Mouse (Mus musculus) activated CD4-positive, CD25-positive, alpha-beta regulatory T cell, adult 4 months (primary cell): Measurements from ENCODE around the gene Heyl. TPM values are rescaled to one million over a fixed set of nuclear protein-coding genes. Genes with fewer than 3 reads are reported as not detected.
A peak's percentile ranks its signal among the peaks of the same experiment; 100 is the strongest.

Experiments used
- ATAC-seq: one replicate; pipeline ENCODE4 v1.8.0; 2017
- polyA plus RNA-seq, 2 experiments: library from polyadenylated mRNA; unstranded; fragments of 100-300 nt; shearing (Covaris generic); gene quantifications; one replicate each; pipeline ENCODE4 v1.2.1; 2017

Heyl gene
- polyA plus RNA-seq, 2 experiments from 2014 or later, result not detected

- ATAC-seq, result no peak
These were observed 2.6 kb downstream of the Heyl start for GRCm38 (mm10) chr4:123235835-123236430.

GRCm38 (mm10) chr4:123236431-123237031, 3.2 kb downstream of the Heyl start:
- ATAC-seq, result no peak

- ATAC-seq, result no peak
These were observed 4.3 kb downstream of the Heyl start for GRCm38 (mm10) chr4:123237386-123238266.

- no peak for ATAC-seq
These were observed 6.2 kb downstream of the Heyl start for GRCm38 (mm10) chr4:123239361-123240203.

- no peak for ATAC-seq
These were observed 12.9 kb downstream of the Heyl start for GRCm38 (mm10) chr4:123246221-123246620.

- ATAC-seq, result no peak
These were observed 13.3 kb downstream of the Heyl start for GRCm38 (mm10) chr4:123246651-123247050.

GRCm38 (mm10) chr4:123247147-123247880, 14.0 kb downstream of the Heyl start:
- no peak for ATAC-seq

GRCm38 (mm10) chr4:123248971-123249567, 15.7 kb downstream of the Heyl start:
- no peak for ATAC-seq

GRCm38 (mm10) chr4:123252214-123252613, 18.9 kb downstream of the Heyl start:
- ATAC-seq, result no peak

GRCm38 (mm10) chr4:123254617-123255016, 21.3 kb downstream of the Heyl start:
- ATAC-seq, result no peak

GRCm38 (mm10) chr4:123260071-123260746, 26.9 kb downstream of the Heyl start:
- no peak for ATAC-seq

GRCm38 (mm10) chr4:123261721-123262401, 28.5 kb downstream of the Heyl start, which contains the start of gene Pabpc4:
Gene Pabpc4 (plus strand): TSS chr4:123262351.
- no peak for ATAC-seq

- no peak for ATAC-seq
These were observed 37.7 kb downstream of the Heyl start for GRCm38 (mm10) chr4:123271063-123271462.

- no peak for ATAC-seq
These were observed 46.8 kb downstream of the Heyl start for GRCm38 (mm10) chr4:123280117-123280516.

- ATAC-seq, result peak; percentile 93
These were observed 49.1 kb downstream of the Heyl start for GRCm38 (mm10) chr4:123282500-123282899.

- peak; percentile 28 for ATAC-seq
These were observed 49.7 kb downstream of the Heyl start for GRCm38 (mm10) chr4:123282915-123283674.

- peak; percentile 17 for ATAC-seq
These were observed 50.3 kb downstream of the Heyl start for GRCm38 (mm10) chr4:123283675-123284064.

- ATAC-seq, result no peak
These were observed 51.6 kb downstream of the Heyl start for GRCm38 (mm10) chr4:123284731-123285624.
